Mouse (Mus musculus) MEL (cell line): Measurements from ENCODE around the gene Ccdc63. TPM values are rescaled to one million over a fixed set of nuclear protein-coding genes. Genes with fewer than 3 reads are reported as not detected.

ENCODE experiments used
- DNase-seq: peaks from one replicate; pipeline ENCODE4 v3.0.0; 2011; ENCODE audit warnings: low read depth, low spot score
- H3K27ac ChIP-seq: 2 replicates; pipeline ENCODE4 v1.5.1; 2012; ENCODE audit warnings: low read depth, mild to moderate bottlenecking, control low read depth, low read length, moderate library complexity; ENCODE audit not compliant: control insufficient read depth
- H3K27me3 ChIP-seq, 2 experiments: fragments of 150-350 bp in 1 of 2; sonication (generic) in 1 of 2; 2 replicates each; pipeline ENCODE4 v1.6.1; 2012; ENCODE audit warnings: low read length in 2 of 2, mild to moderate bottlenecking in 2 of 2, improper control_type of control experiment in 1 of 2, moderate library complexity in 1 of 2; ENCODE audit not compliant: insufficient read depth in 2 of 2, control insufficient read depth in 1 of 2
- H3K36me3 ChIP-seq, 2 experiments: 2 replicates each; pipeline ENCODE4 v1.6.1; 2012 to 2014; ENCODE audit warnings: low read length in 2 of 2, improper control_type of control experiment in 1 of 2, inconsistent platforms in 1 of 2, mild to moderate bottlenecking in 1 of 2; ENCODE audit not compliant: insufficient read depth in 2 of 2, control insufficient read depth in 1 of 2
- H3K4me1 ChIP-seq, 2 experiments: fragments of 150-350 bp in 1 of 2; sonication (generic) in 1 of 2; 2 replicates each; pipeline ENCODE4 v1.6.1; 2012; ENCODE audit warnings: low read length in 2 of 2, improper control_type of control experiment in 1 of 2, mild to moderate bottlenecking in 1 of 2; ENCODE audit not compliant: insufficient read depth in 2 of 2, control insufficient read depth in 1 of 2
- H3K4me3 ChIP-seq, 2 experiments: fragments of 150-350 bp in 1 of 2; sonication (generic) in 1 of 2; 2 replicates each; pipeline ENCODE4 v1.5.1; 2012; ENCODE audit warnings: low read depth in 2 of 2, low read length in 2 of 2, mild to moderate bottlenecking in 2 of 2, moderate library complexity in 2 of 2, control low read depth in 1 of 2, improper control_type of control experiment in 1 of 2; ENCODE audit not compliant: control insufficient read depth in 1 of 2, insufficient read depth in 1 of 2
- H3K79me2 ChIP-seq: 2 replicates; pipeline ENCODE4 v1.6.1; 2012; ENCODE audit warnings: mild to moderate bottlenecking, low read length, moderate library complexity; ENCODE audit not compliant: control insufficient read depth, poor library complexity, insufficient read depth
- H3K9ac ChIP-seq: 2 replicates; pipeline ENCODE4 v1.6.1; 2012; ENCODE audit warnings: low read depth, mild to moderate bottlenecking, control low read depth, low read length, moderate library complexity; ENCODE audit not compliant: control insufficient read depth, poor library complexity, severe bottlenecking
- H3K9me3 ChIP-seq: fragments of 150-350 bp; sonication (generic); replicated peaks from 2 replicates; pipeline ENCODE4 v1.6.1; 2012; ENCODE audit warnings: mild to moderate bottlenecking, low read length, improper control_type of control experiment, moderate library complexity; ENCODE audit not compliant: insufficient read depth
- CTCF ChIP-seq, 3 experiments: IDR thresholded peaks in 2 of 3; conservative IDR thresholded peaks in 1 of 3; 2 replicates each; pipeline ENCODE4 v1.5.1; 2011 to 2012; ENCODE audit warnings: low read length in 3 of 3, low read depth in 2 of 3, mild to moderate bottlenecking in 2 of 3, improper control_type of control experiment in 1 of 3, inconsistent platforms in 1 of 3, mixed read lengths in 1 of 3, moderate library complexity in 1 of 3; ENCODE audit not compliant: control insufficient read depth in 1 of 3, insufficient read depth in 1 of 3, poor library complexity in 1 of 3, severe bottlenecking in 1 of 3
- E2F4 ChIP-seq: IDR thresholded peaks from 2 replicates; pipeline ENCODE4 v1.6.1; 2011; ENCODE audit warnings: low read depth, low read length, improper control_type of control experiment, borderline replicate concordance
- ELF1 ChIP-seq: IDR thresholded peaks from 2 replicates; pipeline ENCODE4 v1.6.1; 2014; ENCODE audit warnings: low read depth, mild to moderate bottlenecking, inconsistent platforms, low read length, improper control_type of control experiment, moderate library complexity
- EP300 ChIP-seq, 2 experiments: IDR thresholded peaks; 2 replicates each; pipeline ENCODE4 v1.6.1; 2011; ENCODE audit warnings: improper control_type of control experiment in 2 of 2, low read length in 2 of 2, low read depth in 1 of 2, mild to moderate bottlenecking in 1 of 2
- ETS1 ChIP-seq: IDR thresholded peaks from 2 replicates; pipeline ENCODE4 v1.6.1; 2012; ENCODE audit warnings: low read depth, mild to moderate bottlenecking, inconsistent platforms, low read length, improper control_type of control experiment, moderate library complexity
- GABPA ChIP-seq: IDR thresholded peaks from 2 replicates; pipeline ENCODE4 v1.6.1; 2012; ENCODE audit warnings: low read depth, mild to moderate bottlenecking, inconsistent platforms, low read length, improper control_type of control experiment, moderate library complexity
- GATA1 ChIP-seq: IDR thresholded peaks from 2 replicates; pipeline ENCODE4 v1.6.1; 2011; ENCODE audit warnings: low read depth, low read length, improper control_type of control experiment
- HCFC1 ChIP-seq: IDR thresholded peaks from 2 replicates; pipeline ENCODE4 v1.6.1; 2012; ENCODE audit warnings: low read depth, mild to moderate bottlenecking, inconsistent platforms, low read length, improper control_type of control experiment, moderate library complexity
- JUND ChIP-seq: IDR thresholded peaks from 2 replicates; pipeline ENCODE4 v1.6.1; 2011; ENCODE audit warnings: low read depth, mild to moderate bottlenecking, improper control_type of control experiment, low read length
- MAFK ChIP-seq: IDR thresholded peaks from 2 replicates; pipeline ENCODE4 v1.6.1; 2011; ENCODE audit warnings: low read depth, mild to moderate bottlenecking, low read length, improper control_type of control experiment, borderline replicate concordance
- MAZ ChIP-seq: IDR thresholded peaks from 2 replicates; pipeline ENCODE4 v1.6.1; 2012; ENCODE audit warnings: low read depth, mild to moderate bottlenecking, inconsistent platforms, low read length, improper control_type of control experiment
- MEF2A ChIP-seq: IDR thresholded peaks from 2 replicates; pipeline ENCODE4 v1.6.1; 2014; ENCODE audit warnings: low read depth, mild to moderate bottlenecking, inconsistent platforms, low read length, improper control_type of control experiment; ENCODE audit not compliant: poor library complexity, insufficient replicate concordance, severe bottlenecking; ENCODE audit errors: extremely low read depth
- MXI1 ChIP-seq: IDR thresholded peaks from 2 replicates; pipeline ENCODE4 v1.6.1; 2011; ENCODE audit warnings: mild to moderate bottlenecking, low read depth, low read length, improper control_type of control experiment
- MYB ChIP-seq: IDR thresholded peaks from 2 replicates; pipeline ENCODE4 v1.6.1; 2011; ENCODE audit warnings: mild to moderate bottlenecking, low read depth, low read length, improper control_type of control experiment
- NELFE ChIP-seq: IDR thresholded peaks from 2 replicates; pipeline ENCODE4 v1.6.1; 2011; ENCODE audit warnings: low read depth, low read length, improper control_type of control experiment
- POLR2A ChIP-seq, 2 experiments: IDR thresholded peaks; 2 replicates each; pipeline ENCODE4 v1.6.1; 2011 to 2012; ENCODE audit warnings: low read length in 2 of 2, mild to moderate bottlenecking in 2 of 2, control low read depth in 1 of 2, improper control_type of control experiment in 1 of 2, low read depth in 1 of 2, moderate library complexity in 1 of 2; ENCODE audit not compliant: control insufficient read depth in 1 of 2, insufficient read depth in 1 of 2, poor library complexity in 1 of 2
- POLR2AphosphoS2 ChIP-seq: IDR thresholded peaks from 2 replicates; pipeline ENCODE4 v1.6.1; 2011; ENCODE audit warnings: low read length, improper control_type of control experiment
- RAD21 ChIP-seq: IDR thresholded peaks from 2 replicates; pipeline ENCODE4 v1.6.1; 2011; ENCODE audit warnings: mild to moderate bottlenecking, low read depth, low read length, improper control_type of control experiment
- RCOR1 ChIP-seq: IDR thresholded peaks from 2 replicates; pipeline ENCODE4 v1.6.1; 2012; ENCODE audit warnings: low read depth, mild to moderate bottlenecking, inconsistent platforms, low read length, improper control_type of control experiment
- SIN3A ChIP-seq: IDR thresholded peaks from 2 replicates; pipeline ENCODE4 v1.6.1; 2012; ENCODE audit warnings: low read length, improper control_type of control experiment, inconsistent platforms
- TAL1 ChIP-seq: IDR thresholded peaks from 2 replicates; pipeline ENCODE4 v1.6.1; 2012; ENCODE audit warnings: mild to moderate bottlenecking, inconsistent platforms, low read length, moderate library complexity, mixed read lengths
- TBP ChIP-seq: IDR thresholded peaks from 2 replicates; pipeline ENCODE4 v1.8.0; 2011; ENCODE audit warnings: low read depth, low read length, improper control_type of control experiment
- TCF12 ChIP-seq: IDR thresholded peaks from 2 replicates; pipeline ENCODE4 v1.6.1; 2014; ENCODE audit warnings: low read depth, mild to moderate bottlenecking, inconsistent platforms, low read length, improper control_type of control experiment, moderate library complexity
- UBTF ChIP-seq: IDR thresholded peaks from 2 replicates; pipeline ENCODE4 v1.6.1; 2012; ENCODE audit warnings: low read depth, mild to moderate bottlenecking, inconsistent platforms, low read length, improper control_type of control experiment, moderate library complexity, borderline replicate concordance; ENCODE audit not compliant: insufficient read depth
- ZC3H11A ChIP-seq: IDR thresholded peaks from 2 replicates; pipeline ENCODE4 v1.6.1; 2012; ENCODE audit warnings: low read depth, mild to moderate bottlenecking, inconsistent platforms, low read length, improper control_type of control experiment
- ZKSCAN1 ChIP-seq: IDR thresholded peaks from 2 replicates; pipeline ENCODE4 v1.6.1; 2012; ENCODE audit warnings: low read depth, mild to moderate bottlenecking, inconsistent platforms, low read length, improper control_type of control experiment, moderate library complexity
- ZMIZ1 ChIP-seq: IDR thresholded peaks from 2 replicates; pipeline ENCODE4 v1.6.1; 2012; ENCODE audit warnings: low read depth, mild to moderate bottlenecking, inconsistent platforms, low read length, improper control_type of control experiment, moderate library complexity
- ZNF384 ChIP-seq: IDR thresholded peaks from 2 replicates; pipeline ENCODE4 v1.6.1; 2012; ENCODE audit warnings: low read depth, mild to moderate bottlenecking, inconsistent platforms, low read length, improper control_type of control experiment
- polyA plus RNA-seq, 2 experiments: library from polyadenylated mRNA; stranded (reverse) in 1 of 2; unstranded in 1 of 2; fragments of >175 nt in 1 of 2; fragments of >200 nt in 1 of 2; gene quantifications; 2 replicates each; pipeline versions ENCODE4 v1.2.1 to v1.2.4; 2012; ENCODE audit warnings: low replicate concordance in 2 of 2, low read depth in 1 of 2; ENCODE audit not compliant: insufficient read length in 2 of 2, insufficient read depth in 1 of 2, missing spikeins in 1 of 2
- total RNA-seq: library from RNA; depleted of rRNA; stranded (reverse); fragments of 300-350 nt; gene quantifications from 2 replicates; pipeline ENCODE4 v1.2.3, GENCODE M21; 2012

Ccdc63 gene
- total and polyA plus RNA-seq, 3 experiments, result 1.6 to 4.7 TPM; not detected in 1

GRCm38 (mm10) chr5:122062479-122062878, 78.1 kb downstream of the Ccdc63 start:
- Histone ChIP-seq H3K79me2 (no peaks in the 10 kb centered on the region), H3K4me1 (peaks cover 2 to 4% of the 10 kb centered on the region in 2 experiments; a peak in 1 of 4 replicates), H3K36me3 (no peaks in the 10 kb centered on the region), H3K27ac (no peak overlapping the region)
- TF ChIP-seq TBP (no peak), RAD21 (no peak), CTCF (IDR thresholded peaks at IDR 0.05 in 2 of 3, conservative IDR thresholded peaks at IDR 0.05 in 1 of 3; ENCODE audit: control insufficient read depth in 1 of 3, insufficient read depth in 1 of 3, low read depth in 2 of 3, low read length in 3 of 3, poor library complexity in 1 of 3, severe bottlenecking in 1 of 3) (no peak), SIN3A (no peak), MEF2A (no peak), ZMIZ1 (no peak), EP300 (IDR thresholded peaks at IDR 0.05; ENCODE audit: low read depth in 1 of 2, low read length in 2 of 2) (no peak), ZKSCAN1 (no peak), GATA1 (no peak), MAFK (no peak), ZNF384 (no peak), RCOR1 (no peak), GABPA (no peak), JUND (no peak), UBTF (no peak), TAL1 (no peak)
- TF ChIP-seq, all 39 proteins: peak for 0
- Histone ChIP-seq H3K9ac (no peak overlapping the region), H3K9me3 (no peaks in the 10 kb centered on the region), H3K27me3 (no peaks in the 10 kb centered on the region), H3K4me3 (no peak overlapping the region)
- no peak for DNase-seq

- H3K4me3 ChIP-seq, result peak overlapping the region; percentile 73 to 80
- no peaks in the 10 kb centered on the region for H3K9me3 ChIP-seq
- peak; percentile 94 for DNase-seq
- peak overlapping the region; percentile 37 for H3K27ac ChIP-seq
- H3K36me3 ChIP-seq, result no peaks in the 10 kb centered on the region
- no peaks in the 10 kb centered on the region for H3K79me2 ChIP-seq
- no peaks in the 10 kb centered on the region for H3K27me3 ChIP-seq
- peaks cover 2 to 4% of the 10 kb centered on the region in 2 experiments; a peak in 1 of 4 replicates for H3K4me1 ChIP-seq
- H3K9ac ChIP-seq, result peak overlapping the region; percentile 66
- TF ChIP-seq CTCF (IDR thresholded peaks at IDR 0.05 in 2 of 3, conservative IDR thresholded peaks at IDR 0.05 in 1 of 3; ENCODE audit: control insufficient read depth in 1 of 3, insufficient read depth in 1 of 3, low read depth in 2 of 3, low read length in 3 of 3, poor library complexity in 1 of 3, severe bottlenecking in 1 of 3), result no peak
- no peak for TF ChIP-seq ZNF384
- TF ChIP-seq HCFC1, result peak; percentile 82
- TF ChIP-seq MXI1, result no peak
- TF ChIP-seq MYB, result no peak
- peak; percentile 54; the same call in 1 of the 2 replicates for TF ChIP-seq ELF1
- no peak for TF ChIP-seq ZKSCAN1
- TF ChIP-seq POLR2A (IDR thresholded peaks at IDR 0.05; ENCODE audit: control insufficient read depth in 1 of 2, insufficient read depth in 1 of 2, low read depth in 1 of 2, low read length in 2 of 2, poor library complexity in 1 of 2), result peak in 1 of 2 experiments; percentile 41; a peak in 1 of 4 replicates
- TF ChIP-seq GABPA, result no peak
- 0 out of 2 replicates have a peak, but pooled peaks have one; percentile 6 for TF ChIP-seq ETS1
- TF ChIP-seq ZMIZ1, result 0 out of 2 replicates have a peak, but pooled peaks have one; percentile 63
- TF ChIP-seq MAZ, result peak; percentile 81; the same call in 1 of the 2 replicates
- no peak for TF ChIP-seq MEF2A
- 0 out of 2 replicates have a peak, but pooled peaks have one; percentile 33 for TF ChIP-seq POLR2AphosphoS2
- no peak; the same call in none of the 2 replicates for TF ChIP-seq SIN3A
- no peak for TF ChIP-seq UBTF
- TF ChIP-seq GATA1, result no peak
- TF ChIP-seq TCF12, result no peak; the same call in 1 of the 2 replicates
- TF ChIP-seq RAD21, result no peak
- TF ChIP-seq TAL1, result no peak
- no peak for TF ChIP-seq E2F4
- TF ChIP-seq ZC3H11A, result no peak
- TF ChIP-seq RCOR1, result no peak
- peak; percentile 56 for TF ChIP-seq NELFE
These were observed 79.8 kb downstream of the Ccdc63 start for GRCm38 (mm10) chr5:122060767-122061333.
